Mouse (Mus musculus): ENCODE measurements around the gene Taldo1. TPM values are rescaled to one million over a fixed set of nuclear protein-coding genes. Genes with fewer than 3 reads are reported as not detected.
"Not testable (repeated sequence)": the region's sequence is repeated elsewhere in the genome, so short reads cannot be mapped to it uniquely, and the experiment has no call there.

Taldo1 gene
- polyA plus RNA-seq, 1 experiment from 2014 or later: 384 TPM

- ATAC-seq (replicated peaks; ENCODE audit: low FRiP score): peak; percentile 6; the same call in 1 of the 2 replicates
- Histone ChIP-seq H3K4me3 (ENCODE audit: low read depth, low read length) (peak overlapping the region; percentile 59), H3K27ac (ENCODE audit: low read depth, low read length) (peak overlapping the region; percentile 19), H3K36me3 (ENCODE audit: control insufficient read depth, insufficient read depth, low read length) (no peaks in the 10 kb centered on the region), H3K9me3 (ENCODE audit: control insufficient read depth, low read length) (no peaks in the 10 kb centered on the region), H3K4me1 (replicated peaks; ENCODE audit: control insufficient read depth, insufficient read depth, low read length) (peaks cover 5% of the 10 kb centered on the region; the same call in 1 of the 2 replicates), H3K4me2 (ENCODE audit: low read depth, low read length, severe bottlenecking) (peak overlapping the region; percentile 95), H3K27me3 (ENCODE audit: control insufficient read depth, insufficient read depth, low read length) (no peaks in the 10 kb centered on the region), H3K9ac (ENCODE audit: low read length) (peak overlapping the region; percentile 74)
- WGBS: 17% methylated on average over 9 of the region's 9 CpGs
- DNase-seq (ENCODE audit: low spot score): no peak
These were observed 688 bp downstream of the Taldo1 start for GRCm38 (mm10) chr7:141392552-141393222.

- DNase-seq (ENCODE audit: low spot score): no peak
- Histone ChIP-seq H3K27me3 (ENCODE audit: control insufficient read depth, insufficient read depth, low read length) (no peaks in the 10 kb centered on the region), H3K36me3 (ENCODE audit: control insufficient read depth, insufficient read depth, low read length) (peaks cover 6% of the 10 kb centered on the region; the same call in 1 of the 2 replicates), H3K9me3 (ENCODE audit: control insufficient read depth, low read length) (no peaks in the 10 kb centered on the region), H3K4me3 (ENCODE audit: low read depth, low read length) (no peak overlapping the region), H3K4me2 (ENCODE audit: low read depth, low read length, severe bottlenecking) (no peak overlapping the region), H3K9ac (ENCODE audit: low read length) (no peak overlapping the region), H3K27ac (ENCODE audit: low read depth, low read length) (no peak overlapping the region), H3K4me1 (replicated peaks; ENCODE audit: control insufficient read depth, insufficient read depth, low read length) (peaks cover 5% of the 10 kb centered on the region; the same call in 1 of the 2 replicates)
- no peak for ATAC-seq (replicated peaks; ENCODE audit: low FRiP score)
- WGBS: 91% methylated on average over 7 of the region's 7 CpGs
These were observed 2.2 kb downstream of the Taldo1 start for GRCm38 (mm10) chr7:141394158-141394557.

GRCm38 (mm10) chr7:141394771-141395170 is 2.8 kb downstream of the Taldo1 start:
- Histone ChIP-seq H3K36me3 (ENCODE audit: control insufficient read depth, insufficient read depth, low read length) (peaks cover 6% of the 10 kb centered on the region; the same call in 1 of the 2 replicates), H3K4me1 (replicated peaks; ENCODE audit: control insufficient read depth, insufficient read depth, low read length) (peaks cover 5% of the 10 kb centered on the region; the same call in 1 of the 2 replicates), H3K9ac (ENCODE audit: low read length) (no peak overlapping the region), H3K4me3 (ENCODE audit: low read depth, low read length) (no peak overlapping the region), H3K27me3 (ENCODE audit: control insufficient read depth, insufficient read depth, low read length) (no peaks in the 10 kb centered on the region), H3K9me3 (ENCODE audit: control insufficient read depth, low read length) (no peaks in the 10 kb centered on the region), H3K4me2 (ENCODE audit: low read depth, low read length, severe bottlenecking) (no peak overlapping the region), H3K27ac (ENCODE audit: low read depth, low read length) (no peak overlapping the region)
- DNase-seq (ENCODE audit: low spot score) (peak; percentile 89), ATAC-seq (replicated peaks; ENCODE audit: low FRiP score) (no peak)
- 15% methylated on average over 6 of the region's 6 CpGs for WGBS

DNA sequence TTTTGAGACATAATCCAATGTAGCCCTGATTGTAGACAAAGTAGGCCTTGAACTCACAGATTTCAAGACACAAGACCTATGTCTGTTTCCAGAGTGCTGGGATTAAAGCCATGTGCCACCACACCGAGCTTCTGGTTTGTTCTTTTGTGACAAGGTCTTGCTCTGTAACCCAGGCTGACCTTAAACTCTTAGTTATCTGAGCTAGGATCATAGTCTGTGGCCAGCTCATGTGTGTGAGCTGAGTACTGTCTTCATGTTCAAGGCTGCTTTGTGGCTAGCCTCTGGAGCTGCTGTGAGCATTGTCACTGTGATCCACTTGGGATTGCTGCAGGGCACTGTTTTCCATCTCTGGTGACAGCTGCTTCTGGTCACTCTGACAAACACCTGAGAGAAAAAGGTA is 3.3 kb downstream of the Taldo1 start:
- no peak overlapping the region for H3K9ac ChIP-seq (ENCODE audit: low read length)
- DNase-seq (ENCODE audit: low spot score): no peak

GRCm38 (mm10) chr7:141403305-141403704 is 11.3 kb downstream of the Taldo1 start:
- Histone ChIP-seq H3K9ac (ENCODE audit: low read length) (no peak overlapping the region), H3K36me3 (ENCODE audit: control insufficient read depth, insufficient read depth, low read length) (peaks cover 11% of the 10 kb centered on the region), H3K9me3 (ENCODE audit: control insufficient read depth, low read length) (no peaks in the 10 kb centered on the region), H3K4me2 (ENCODE audit: low read depth, low read length, severe bottlenecking) (no peak overlapping the region), H3K4me1 (replicated peaks; ENCODE audit: control insufficient read depth, insufficient read depth, low read length) (no peaks in the 10 kb centered on the region), H3K4me3 (ENCODE audit: low read depth, low read length) (no peak overlapping the region), H3K27ac (ENCODE audit: low read depth, low read length) (no peak overlapping the region), H3K27me3 (ENCODE audit: control insufficient read depth, insufficient read depth, low read length) (no peaks in the 10 kb centered on the region)
- WGBS: 49% methylated on average over 5 of the region's 5 CpGs
- ATAC-seq (replicated peaks; ENCODE audit: low FRiP score) (peak; percentile 63; the same call in 1 of the 2 replicates), DNase-seq (ENCODE audit: low spot score) (peak; percentile 74)

More for the DNA sequence above, 3.3 kb downstream of the Taldo1 start:
- H3K4me3 ChIP-seq (ENCODE audit: low read depth, low read length): no peak overlapping the region
- peaks cover 8% of the 10 kb centered on the region; the same call in 1 of the 2 replicates for H3K36me3 ChIP-seq (ENCODE audit: control insufficient read depth, insufficient read depth, low read length)
- 76% methylated on average over 1 of the region's 1 CpGs for WGBS
- no peak overlapping the region for H3K27ac ChIP-seq (ENCODE audit: low read depth, low read length)
- ATAC-seq (replicated peaks; ENCODE audit: low FRiP score): no peak
- no peaks in the 10 kb centered on the region for H3K27me3 ChIP-seq (ENCODE audit: control insufficient read depth, insufficient read depth, low read length)
- H3K4me2 ChIP-seq (ENCODE audit: low read depth, low read length, severe bottlenecking): no peak overlapping the region
- peaks cover 5% of the 10 kb centered on the region; the same call in 1 of the 2 replicates for H3K4me1 ChIP-seq (replicated peaks; ENCODE audit: control insufficient read depth, insufficient read depth, low read length)
- no peaks in the 10 kb centered on the region for H3K9me3 ChIP-seq (ENCODE audit: control insufficient read depth, low read length)

DNA sequence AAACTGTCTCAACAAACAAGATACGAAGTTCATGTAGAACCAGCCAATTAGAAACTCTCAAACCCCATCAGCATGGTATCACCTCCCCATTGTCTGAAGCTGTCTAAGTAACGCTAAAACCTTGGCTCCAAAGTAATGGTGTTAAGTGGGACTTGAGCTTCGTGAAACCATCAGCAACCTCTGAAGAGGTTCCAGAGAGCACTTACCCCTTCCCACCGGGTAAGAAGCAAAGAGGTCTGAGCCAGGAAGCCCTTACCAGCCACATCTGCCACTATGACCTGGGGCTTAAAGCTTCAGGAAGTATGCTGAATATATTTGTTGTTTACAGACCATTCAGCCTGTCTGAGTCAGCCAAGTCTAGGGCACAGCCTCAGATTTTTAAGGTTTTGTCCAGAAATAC is 13.5 kb downstream of the Taldo1 start:
- H3K9me3 ChIP-seq (ENCODE audit: control insufficient read depth, low read length): no peaks in the 10 kb centered on the region
- no peak overlapping the region for H3K9ac ChIP-seq (ENCODE audit: low read length)
- DNase-seq (ENCODE audit: low spot score) (no peak), ATAC-seq (replicated peaks; ENCODE audit: low FRiP score) (no peak)
- H3K36me3 ChIP-seq (ENCODE audit: control insufficient read depth, insufficient read depth, low read length): peaks cover 3% of the 10 kb centered on the region
- 86% methylated on average over 4 of the region's 4 CpGs for WGBS
- H3K27me3 ChIP-seq (ENCODE audit: control insufficient read depth, insufficient read depth, low read length): no peaks in the 10 kb centered on the region
- H3K4me1 ChIP-seq (replicated peaks; ENCODE audit: control insufficient read depth, insufficient read depth, low read length): no peaks in the 10 kb centered on the region
- no peak overlapping the region for H3K4me3 ChIP-seq (ENCODE audit: low read depth, low read length)
- H3K4me2 ChIP-seq (ENCODE audit: low read depth, low read length, severe bottlenecking): no peak overlapping the region
- no peak overlapping the region for H3K27ac ChIP-seq (ENCODE audit: low read depth, low read length)

GRCm38 (mm10) chr7:141407670-141408069 is 15.7 kb downstream of the Taldo1 start:
- not testable (repeated sequence) for ATAC-seq (replicated peaks; ENCODE audit: low FRiP score); H3K27me3 ChIP-seq (ENCODE audit: control insufficient read depth, insufficient read depth, low read length); H3K9me3 ChIP-seq (ENCODE audit: control insufficient read depth, low read length); H3K4me1 ChIP-seq (replicated peaks; ENCODE audit: control insufficient read depth, insufficient read depth, low read length); H3K4me2 ChIP-seq (ENCODE audit: low read depth, low read length, severe bottlenecking); H3K36me3 ChIP-seq (ENCODE audit: control insufficient read depth, insufficient read depth, low read length); H3K9ac ChIP-seq (ENCODE audit: low read length); H3K4me3 ChIP-seq (ENCODE audit: low read depth, low read length); H3K27ac ChIP-seq (ENCODE audit: low read depth, low read length); DNase-seq (ENCODE audit: low spot score)
- 95% methylated on average over 7 of the region's 7 CpGs for WGBS

DNA sequence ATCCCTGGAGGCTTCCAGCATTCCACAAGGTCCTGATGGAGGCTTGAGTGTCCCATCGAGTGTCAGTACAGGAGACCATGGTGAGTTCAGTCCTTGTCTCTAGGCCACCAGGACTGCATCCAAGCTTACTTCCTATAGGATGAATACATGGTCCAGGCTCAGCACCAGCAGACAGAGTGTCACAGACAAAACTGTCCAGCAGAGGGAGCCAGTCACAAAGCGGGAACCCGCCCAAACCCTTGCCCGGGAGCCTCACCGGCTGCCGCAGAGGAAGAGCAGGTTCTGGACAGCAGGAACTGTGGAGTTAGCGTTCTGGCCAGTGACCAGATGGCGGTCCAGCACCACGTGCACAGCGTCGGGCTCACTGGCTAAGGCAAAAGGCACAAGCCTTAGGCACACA is 16.8 kb downstream of the Taldo1 start:
- no peaks in the 10 kb centered on the region for H3K27me3 ChIP-seq (ENCODE audit: control insufficient read depth, insufficient read depth, low read length)
- peak; percentile 73 for ATAC-seq (replicated peaks; ENCODE audit: low FRiP score)
- H3K4me1 ChIP-seq (replicated peaks; ENCODE audit: control insufficient read depth, insufficient read depth, low read length): 0 out of 2 replicates have a peak, but pooled peaks cover 3% of the 10 kb centered on the region
- DNase-seq (ENCODE audit: low spot score): peak; percentile 93
- no peak overlapping the region for H3K4me2 ChIP-seq (ENCODE audit: low read depth, low read length, severe bottlenecking)
- peaks cover 3% of the 10 kb centered on the region; the same call in 1 of the 2 replicates for H3K36me3 ChIP-seq (ENCODE audit: control insufficient read depth, insufficient read depth, low read length)
- H3K9me3 ChIP-seq (ENCODE audit: control insufficient read depth, low read length): no peaks in the 10 kb centered on the region
- no peak overlapping the region for H3K9ac ChIP-seq (ENCODE audit: low read length)
- no peak overlapping the region for H3K4me3 ChIP-seq (ENCODE audit: low read depth, low read length)
- 15% methylated on average over 11 of the region's 11 CpGs for WGBS
- H3K27ac ChIP-seq (ENCODE audit: low read depth, low read length): no peak overlapping the region

GRCm38 (mm10) chr7:141410631-141411030 is 18.6 kb downstream of the Taldo1 start:
- H3K4me3 ChIP-seq (ENCODE audit: low read depth, low read length): no peak overlapping the region
- no peak overlapping the region for H3K9ac ChIP-seq (ENCODE audit: low read length)
- DNase-seq (ENCODE audit: low spot score) (peak; percentile 40), ATAC-seq (replicated peaks; ENCODE audit: low FRiP score) (no peak)
- 0 out of 2 replicates have a peak, but pooled peaks cover 3% of the 10 kb centered on the region for H3K4me1 ChIP-seq (replicated peaks; ENCODE audit: control insufficient read depth, insufficient read depth, low read length)
- no peak overlapping the region for H3K4me2 ChIP-seq (ENCODE audit: low read depth, low read length, severe bottlenecking)
- H3K27ac ChIP-seq (ENCODE audit: low read depth, low read length): no peak overlapping the region
- H3K9me3 ChIP-seq (ENCODE audit: control insufficient read depth, low read length): no peaks in the 10 kb centered on the region
- no peaks in the 10 kb centered on the region for H3K27me3 ChIP-seq (ENCODE audit: control insufficient read depth, insufficient read depth, low read length)
- H3K36me3 ChIP-seq (ENCODE audit: control insufficient read depth, insufficient read depth, low read length): peaks cover 3% of the 10 kb centered on the region; the same call in 1 of the 2 replicates
- 94% methylated on average over 8 of the region's 8 CpGs for WGBS

Measured in forebrain, embryonic 11.5 days (tissue).